Comparison of ENCODE assay signal across 9 mouse cellular contexts in genomic region chr10:98742822-98743605, GRCm38 (mm10).
DNase-seq lines count a peak whose midpoint lies in the region; ATAC-seq lines count a peak whose summit lies in the region.
"Had no signal": no experiment of that assay in that cellular context is flagged by ENCODE, and none has a peak within 500 bp of the region (broad histone marks: within the 10 kb centered on the region; RNA-seq: fewer than 3 reads in every experiment).

No protein-coding gene starts in this region.

- 87% methylated on average over 16 of the region's 16 CpGs for WGBS in forebrain, embryonic 14.5 days
- WGBS in neural tube, embryonic 15.5 days = 82% methylated on average over 16 of the region's 16 CpGs

- ATAC-seq in forebrain, embryonic 14.5 days = no peak
- no peak for ATAC-seq in neural tube, embryonic 15.5 days (ENCODE audit: low FRiP score)

- no peak overlapping the region for H3K9ac ChIP-seq in forebrain, embryonic 14.5 days (ENCODE audit: low read length)
- no peak overlapping the region for H3K9ac ChIP-seq in neural tube, embryonic 15.5 days (replicated peaks)

- no peak overlapping the region for H3K27ac ChIP-seq in forebrain, embryonic 14.5 days (ENCODE audit: low read depth, low read length)
- H3K27ac ChIP-seq in neural tube, embryonic 15.5 days (replicated peaks) = no peak overlapping the region

- no peak overlapping the region for H3K4me2 ChIP-seq in forebrain, embryonic 14.5 days (ENCODE audit: low read length)
- H3K4me2 ChIP-seq in neural tube, embryonic 15.5 days = no peak overlapping the region

- no peaks in the 10 kb centered on the region for H3K36me3 ChIP-seq in forebrain, embryonic 14.5 days (ENCODE audit: control insufficient read depth, insufficient read depth, low read length)
- H3K36me3 ChIP-seq in neural tube, embryonic 15.5 days = no peaks in the 10 kb centered on the region

- H3K9me3 ChIP-seq in forebrain, embryonic 14.5 days (replicated peaks; ENCODE audit: control insufficient read depth, low read length) = no peaks in the 10 kb centered on the region
- H3K9me3 ChIP-seq in neural tube, embryonic 15.5 days (replicated peaks) = no peaks in the 10 kb centered on the region
- H3K9me3 ChIP-seq: megakaryocyte, embryonic 14.5 days had no signal

- no peak overlapping the region for H3K4me3 ChIP-seq in forebrain, embryonic 14.5 days (ENCODE audit: low read depth, low read length)
- H3K4me3 ChIP-seq in neural tube, embryonic 15.5 days (replicated peaks) = no peak overlapping the region
- H3K4me3 ChIP-seq: megakaryocyte, embryonic 14.5 days had no signal

- DNase-seq in kidney, postnatal 25 days = peak; percentile 2 to 26
- DNase-seq in kidney, postnatal 36 days = no peak
- peak; percentile 82 for DNase-seq in cerebellum, adult 11-12 months
- peak; percentile 60 to 65 for DNase-seq in layer of hippocampus, adult 8-10 months (ENCODE audit: low spot score in 2 of 2)
- DNase-seq in right cerebral cortex, postnatal 14 days = peak; percentile 38
- DNase-seq in forebrain, embryonic 14.5 days (ENCODE audit: low spot score) = no peak
- DNase-seq in heart, adult 9 months (ENCODE audit: low spot score in 2 of 2) = no peak

- no peaks in the 10 kb centered on the region for H3K27me3 ChIP-seq in forebrain, embryonic 14.5 days (replicated peaks; ENCODE audit: control insufficient read depth, insufficient read depth, low read length)
- H3K27me3 ChIP-seq in neural tube, embryonic 15.5 days (replicated peaks) = no peaks in the 10 kb centered on the region
- H3K27me3 ChIP-seq: megakaryocyte, embryonic 14.5 days had no signal

- no peaks in the 10 kb centered on the region for H3K4me1 ChIP-seq in forebrain, embryonic 14.5 days (ENCODE audit: control insufficient read depth, insufficient read depth, low read length)
- no peaks in the 10 kb centered on the region for H3K4me1 ChIP-seq in neural tube, embryonic 15.5 days

Comparison
In these comparisons a context has a peak if more than half of its experiments do, and no peak if none do; other contexts are left out.
1. DNase-seq: peak in kidney, postnatal 25 days (2 of 2), cerebellum, adult 11-12 months (single experiment), layer of hippocampus, adult 8-10 months (2 of 2) and right cerebral cortex, postnatal 14 days (single experiment); none in kidney, postnatal 36 days (0 of 2), forebrain, embryonic 14.5 days (single experiment) and heart, adult 9 months (0 of 2).